Mouse (Mus musculus): ENCODE results near the gene Dusp16. TPM values are rescaled to one million over a fixed set of nuclear protein-coding genes. Genes with fewer than 3 reads are reported as not detected.

The Dusp16 gene
- total and polyA plus RNA-seq, 2 experiments from 2014 or later = 3.2 to 3.9 TPM

- DNase-seq (ENCODE audit: low spot score) (no peak), ATAC-seq (ENCODE audit: low FRiP score) (no peak)
- H3K9ac ChIP-seq (replicated peaks; ENCODE audit: low read length, poor library complexity, severe bottlenecking) = no peak overlapping the region
- no peaks in the 10 kb centered on the region for H3K9me3 ChIP-seq (ENCODE audit: low read length)
- H3K4me2 ChIP-seq (ENCODE audit: low read depth, low read length, poor library complexity, severe bottlenecking) = no peak overlapping the region
- no peaks in the 10 kb centered on the region for H3K36me3 ChIP-seq (ENCODE audit: insufficient read depth, low read length)
- no peak for TF ChIP-seq CTCF (IDR thresholded peaks at IDR 0.05)
- no peaks in the 10 kb centered on the region for H3K27me3 ChIP-seq (ENCODE audit: insufficient read depth, low read length)
- H3K4me1 ChIP-seq (ENCODE audit: insufficient read depth, low read length) = no peaks in the 10 kb centered on the region
- H3K27ac ChIP-seq (ENCODE audit: low read depth, low read length) = no peak overlapping the region
- no peak overlapping the region for H3K4me3 ChIP-seq (ENCODE audit: low read depth, low read length)
- WGBS = 81% methylated on average over 1 of the region's 1 CpGs
Measured at GRCm38 (mm10) chr6:134801483-134801882, 9.1 kb upstream of the Dusp16 start.

DNA sequence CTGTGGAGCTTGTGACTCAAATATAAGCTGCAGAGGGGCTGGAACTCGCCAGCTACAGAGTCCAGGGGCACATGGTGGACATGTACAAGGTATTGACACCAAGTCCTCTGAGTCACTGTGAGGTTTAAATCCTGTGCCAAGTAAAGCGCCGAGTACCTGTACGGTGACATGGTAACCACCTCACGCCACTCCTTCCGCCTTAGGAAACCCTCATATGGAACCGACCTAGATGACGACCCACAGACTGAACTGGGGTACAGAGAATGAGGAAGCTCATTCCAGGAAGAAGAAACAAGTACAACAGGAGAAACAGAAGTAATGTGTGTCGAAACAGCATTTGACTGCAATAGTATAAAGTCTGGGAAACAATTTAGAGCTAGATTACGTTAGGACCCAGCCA, 3.9 kb upstream of the Dusp16 start:
- Histone ChIP-seq H3K9me3 (ENCODE audit: low read length) (no peaks in the 10 kb centered on the region), H3K4me2 (ENCODE audit: low read depth, low read length, poor library complexity, severe bottlenecking) (no peak overlapping the region), H3K27ac (ENCODE audit: low read depth, low read length) (no peak overlapping the region), H3K36me3 (ENCODE audit: insufficient read depth, low read length) (no peaks in the 10 kb centered on the region), H3K9ac (replicated peaks; ENCODE audit: low read length, poor library complexity, severe bottlenecking) (no peak overlapping the region), H3K4me1 (ENCODE audit: insufficient read depth, low read length) (0 out of 2 replicates have a peak, but pooled peaks cover 6% of the 10 kb centered on the region), H3K4me3 (ENCODE audit: low read depth, low read length) (no peak overlapping the region), H3K27me3 (ENCODE audit: insufficient read depth, low read length) (no peaks in the 10 kb centered on the region; the same call in 1 of the 2 replicates)
- ATAC-seq (ENCODE audit: low FRiP score) (no peak), DNase-seq (ENCODE audit: low spot score) (no peak)
- 90% methylated on average over 10 of the region's 10 CpGs for WGBS
- TF ChIP-seq CTCF (IDR thresholded peaks at IDR 0.05) = no peak

DNA sequence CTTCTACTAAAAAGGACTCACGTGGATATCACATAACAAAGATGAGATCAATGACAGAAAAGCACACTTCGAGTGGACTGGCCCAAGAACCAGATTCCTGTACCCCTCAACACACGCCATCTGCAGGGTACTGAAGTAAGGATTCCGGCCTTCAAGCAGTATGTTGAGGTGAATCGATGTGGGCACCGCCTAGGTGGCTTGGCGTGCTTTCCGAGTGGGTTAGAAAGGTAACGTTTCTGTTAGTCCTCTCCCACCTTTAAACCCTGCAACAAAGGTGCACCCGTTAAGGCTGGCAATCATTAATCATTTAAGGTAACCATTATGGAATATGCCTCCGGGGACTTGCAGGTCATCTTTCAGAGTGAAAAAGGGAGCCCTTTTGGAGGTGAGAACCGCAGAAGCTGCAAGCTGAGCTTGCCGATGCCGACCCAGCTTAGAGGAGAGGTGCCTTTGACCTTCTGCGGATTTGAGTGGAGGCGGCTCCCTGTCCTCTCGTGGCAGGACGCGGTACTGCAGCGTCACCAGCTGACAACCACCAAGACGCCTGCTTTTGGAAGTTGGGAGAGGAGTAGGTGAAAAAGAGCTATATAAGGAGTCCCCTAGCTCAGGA, 1.6 kb upstream of the Dusp16 start:
- ATAC-seq (ENCODE audit: low FRiP score) = no peak
- DNase-seq (ENCODE audit: low spot score) = peak; percentile 73
- H3K36me3 ChIP-seq (ENCODE audit: insufficient read depth, low read length) = no peaks in the 10 kb centered on the region
- peak overlapping the region; percentile 32 for H3K4me2 ChIP-seq (ENCODE audit: low read depth, low read length, poor library complexity, severe bottlenecking)
- H3K4me3 ChIP-seq (ENCODE audit: low read depth, low read length) = 0 out of 2 replicates have a peak overlapping the region, but pooled peaks have one; percentile 8
- no peak overlapping the region for H3K9ac ChIP-seq (replicated peaks; ENCODE audit: low read length, poor library complexity, severe bottlenecking)
- H3K4me1 ChIP-seq (ENCODE audit: insufficient read depth, low read length) = 0 out of 2 replicates have a peak, but pooled peaks cover 6% of the 10 kb centered on the region
- H3K27ac ChIP-seq (ENCODE audit: low read depth, low read length) = no peak overlapping the region
- 21% methylated on average over 21 of the region's 21 CpGs for WGBS
- H3K9me3 ChIP-seq (ENCODE audit: low read length) = no peaks in the 10 kb centered on the region
- H3K27me3 ChIP-seq (ENCODE audit: insufficient read depth, low read length) = no peaks in the 10 kb centered on the region; the same call in 1 of the 2 replicates
- TF ChIP-seq CTCF (IDR thresholded peaks at IDR 0.05) = peak; percentile 84

DNA sequence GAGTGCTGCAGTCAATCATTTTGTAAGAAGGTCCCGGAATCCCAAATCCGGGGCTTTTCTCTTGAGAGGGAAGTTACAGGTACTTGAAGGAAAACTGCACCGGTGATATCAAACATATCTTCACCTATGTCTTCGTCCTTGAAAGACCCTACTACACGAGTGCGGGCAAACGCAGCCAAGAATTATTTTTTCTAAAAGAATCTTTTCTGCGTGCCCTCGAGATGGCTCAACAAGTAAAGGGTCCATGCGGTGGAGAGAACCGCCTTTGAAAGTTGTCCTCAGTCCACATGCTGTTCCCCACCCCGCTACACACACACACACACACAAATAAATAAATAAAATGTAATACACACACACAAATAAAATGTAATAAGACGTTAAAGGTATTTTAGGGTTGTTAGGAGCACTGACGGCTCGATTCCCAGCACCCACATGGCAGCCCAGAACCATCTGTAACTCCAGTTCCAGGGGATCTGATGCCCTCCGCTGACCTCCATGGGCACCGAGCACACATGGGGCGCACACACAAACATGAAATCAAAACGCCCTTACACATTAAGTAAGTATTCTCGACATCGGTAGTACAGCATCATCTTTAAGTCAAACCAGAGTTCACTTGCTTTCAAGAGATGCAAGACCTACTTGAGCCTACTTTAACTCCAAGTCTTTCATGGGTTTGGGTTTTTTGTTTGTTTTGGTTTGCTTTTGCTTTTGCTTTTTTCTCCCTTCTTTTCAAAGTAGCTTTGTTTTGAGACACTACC, 801 bp upstream of the Dusp16 start:
- no peaks in the 10 kb centered on the region for H3K36me3 ChIP-seq (ENCODE audit: insufficient read depth, low read length)
- DNase-seq (ENCODE audit: low spot score) = no peak
- no peaks in the 10 kb centered on the region for H3K9me3 ChIP-seq (ENCODE audit: low read length)
- H3K27ac ChIP-seq (ENCODE audit: low read depth, low read length) = no peak overlapping the region
- peak overlapping the region; percentile 78 for H3K9ac ChIP-seq (replicated peaks; ENCODE audit: low read length, poor library complexity, severe bottlenecking)
- peak overlapping the region; percentile 90 for H3K4me2 ChIP-seq (ENCODE audit: low read depth, low read length, poor library complexity, severe bottlenecking)
- H3K4me1 ChIP-seq (ENCODE audit: insufficient read depth, low read length) = 0 out of 2 replicates have a peak, but pooled peaks cover 6% of the 10 kb centered on the region
- H3K27me3 ChIP-seq (ENCODE audit: insufficient read depth, low read length) = no peaks in the 10 kb centered on the region; the same call in 1 of the 2 replicates
- TF ChIP-seq CTCF (IDR thresholded peaks at IDR 0.05) = no peak
- 45% methylated on average over 21 of the region's 21 CpGs for WGBS
- H3K4me3 ChIP-seq (ENCODE audit: low read depth, low read length) = peak overlapping the region; percentile 72
- no peak for ATAC-seq (ENCODE audit: low FRiP score)

GRCm38 (mm10) chr6:134791251-134792118, 940 bp downstream of the Dusp16 start:
- peak overlapping the region; percentile 90 for H3K4me2 ChIP-seq (ENCODE audit: low read depth, low read length, poor library complexity, severe bottlenecking)
- H3K9me3 ChIP-seq (ENCODE audit: low read length) = no peaks in the 10 kb centered on the region
- no peaks in the 10 kb centered on the region; the same call in 1 of the 2 replicates for H3K27me3 ChIP-seq (ENCODE audit: insufficient read depth, low read length)
- H3K9ac ChIP-seq (replicated peaks; ENCODE audit: low read length, poor library complexity, severe bottlenecking) = peak overlapping the region; percentile 78
- TF ChIP-seq CTCF (IDR thresholded peaks at IDR 0.05) = no peak
- 2% methylated on average over 36 of the region's 46 CpGs for WGBS
- DNase-seq (ENCODE audit: low spot score) = peak; percentile 26
- H3K4me3 ChIP-seq (ENCODE audit: low read depth, low read length) = peak overlapping the region; percentile 72
- H3K4me1 ChIP-seq (ENCODE audit: insufficient read depth, low read length) = 0 out of 2 replicates have a peak, but pooled peaks cover 6% of the 10 kb centered on the region
- ATAC-seq (ENCODE audit: low FRiP score) = no peak
- peak overlapping the region; percentile 65 for H3K27ac ChIP-seq (ENCODE audit: low read depth, low read length)
- H3K36me3 ChIP-seq (ENCODE audit: insufficient read depth, low read length) = no peaks in the 10 kb centered on the region

Measured in midbrain, postnatal 0 days (tissue).